Mouse (Mus musculus) kidney, postnatal 14 days (tissue): ENCODE results near the gene Olfr1024.

ENCODE experiments used
- DNase-seq: peaks from one replicate; pipeline ENCODE4 v3.0.0; 2022; ENCODE audit warnings: mixed read lengths

Olfr1024 gene

DNA sequence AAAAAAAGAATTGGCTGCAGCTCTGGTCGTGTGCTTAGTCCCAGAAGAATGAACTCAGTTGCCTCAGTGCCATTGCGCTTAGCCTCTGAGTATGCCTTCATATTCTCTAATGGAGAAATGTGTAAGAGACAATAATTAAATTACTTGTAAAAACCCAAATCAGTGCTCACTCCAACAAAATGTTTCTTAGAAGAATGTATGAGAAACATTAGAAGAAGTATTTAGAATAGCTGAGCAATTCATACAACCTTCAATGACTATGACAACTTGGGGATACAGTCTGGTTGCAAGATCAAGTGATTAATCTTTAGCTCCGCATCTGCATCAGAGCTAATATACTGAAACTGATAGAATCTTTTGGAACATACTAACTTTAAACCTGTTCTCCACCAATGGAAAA lies at the start of gene Olfr1024:
TSS of gene Olfr1024 (minus strand) at position 101 of the 400 bp plus-strand sequence.
- no peak for DNase-seq

DNA sequence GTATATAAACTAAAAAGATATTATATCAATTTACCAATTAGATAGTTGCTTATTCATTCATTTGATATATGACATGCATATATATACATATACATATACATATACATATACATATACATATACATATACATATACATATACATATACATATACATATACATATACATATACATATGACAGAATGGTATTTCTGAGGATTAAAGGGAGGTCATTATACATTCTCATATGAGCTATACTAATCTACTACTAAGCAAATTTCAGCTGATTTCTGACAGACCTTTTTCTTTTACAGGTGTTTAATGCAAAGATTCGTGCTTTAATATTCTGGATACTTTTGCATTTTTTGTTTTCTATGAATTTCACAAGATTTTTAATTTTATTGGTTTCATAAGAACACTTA lies 45.3 kb upstream of the Olfr1024 start, which contains the start of gene Olfr1028:
TSS of gene Olfr1028 (plus strand) at position 301 of the 400 bp plus-strand sequence.
- no peak for DNase-seq

DNA sequence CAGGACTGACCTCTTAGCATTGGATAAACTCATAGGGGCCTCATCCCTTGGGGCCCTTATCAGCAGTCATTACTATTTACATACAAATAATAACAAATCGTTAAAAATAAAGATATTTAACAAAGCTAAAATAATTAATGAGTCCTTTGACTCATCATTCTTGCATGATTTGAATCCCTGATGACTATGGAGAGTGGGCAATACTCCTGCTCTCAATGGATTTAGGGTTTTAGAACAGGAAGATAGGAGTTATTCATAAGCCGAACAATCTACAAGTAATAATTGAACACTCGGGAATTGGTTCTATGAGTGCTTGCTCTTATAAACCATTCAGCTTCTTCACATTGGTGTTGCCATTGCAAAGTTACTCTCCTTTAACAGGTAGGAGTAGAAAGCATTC lies 16.4 kb upstream of the Olfr1024 start, which contains the start of gene Olfr1026:
TSS of gene Olfr1026 (plus strand) at position 301 of the 400 bp plus-strand sequence.
- no peak for DNase-seq

DNA sequence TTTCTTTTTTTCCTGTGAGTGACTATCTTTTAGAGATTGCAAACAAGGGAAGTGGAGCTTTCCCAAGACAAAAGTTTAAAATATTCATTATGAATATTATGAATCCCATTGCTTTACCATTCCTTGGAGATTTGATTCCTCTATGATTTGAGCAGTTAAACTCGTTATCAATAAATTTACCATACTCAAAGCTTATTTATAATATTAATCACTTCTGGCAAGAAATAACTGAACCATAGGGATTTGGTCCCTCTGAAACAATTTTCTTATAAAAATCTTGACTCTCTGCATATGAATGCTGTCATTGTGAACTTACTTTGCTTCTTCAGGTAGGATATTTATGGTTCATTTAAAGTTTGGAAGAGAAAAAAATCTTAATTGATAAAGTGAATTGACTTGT lies 10.0 kb upstream of the Olfr1024 start, which contains the start of gene Olfr1025-ps1:
TSS of gene Olfr1025-ps1 (plus strand) at position 301 of the 400 bp plus-strand sequence.
- DNase-seq: no peak

DNA sequence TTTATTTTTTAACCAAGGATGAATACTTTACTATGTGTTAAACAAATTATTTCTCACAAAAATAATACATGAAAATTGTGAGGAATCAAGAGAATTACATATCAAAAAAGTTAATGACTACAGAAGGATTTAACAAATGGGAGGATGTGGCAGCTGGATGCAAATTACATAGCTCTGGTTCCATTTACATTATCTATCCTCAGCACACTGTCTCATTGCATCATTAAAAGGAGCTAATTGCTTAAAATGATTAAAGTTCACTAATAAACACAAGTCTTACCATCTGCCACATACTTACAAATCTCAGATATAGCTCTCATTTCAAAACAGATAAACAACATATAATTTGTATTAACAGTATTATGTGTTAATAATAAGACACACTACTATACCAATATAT lies 8.3 kb upstream of the Olfr1024 start:
- DNase-seq: no peak

DNA sequence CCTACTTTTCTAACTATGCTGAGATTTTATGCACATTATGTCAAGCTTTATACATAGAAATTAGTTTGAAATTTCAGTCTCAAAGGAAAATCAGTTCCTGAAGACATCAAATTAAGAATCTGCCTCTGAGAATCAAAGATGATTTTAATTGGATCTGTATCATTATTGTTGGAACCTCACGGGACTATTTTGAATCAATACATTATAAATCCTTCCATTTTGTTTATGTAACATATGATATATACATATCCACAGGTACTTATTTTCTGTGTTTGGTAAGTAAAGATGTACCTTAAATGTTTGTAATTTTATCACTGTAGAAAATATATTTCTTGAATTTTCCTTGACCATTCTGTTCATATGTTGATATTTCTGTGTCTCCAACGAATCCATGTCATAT lies 19.5 kb downstream of the Olfr1024 start, which contains the start of gene Olfr1023:
TSS of gene Olfr1023 (plus strand) at position 301 of the 400 bp plus-strand sequence.
- no peak for DNase-seq

DNA sequence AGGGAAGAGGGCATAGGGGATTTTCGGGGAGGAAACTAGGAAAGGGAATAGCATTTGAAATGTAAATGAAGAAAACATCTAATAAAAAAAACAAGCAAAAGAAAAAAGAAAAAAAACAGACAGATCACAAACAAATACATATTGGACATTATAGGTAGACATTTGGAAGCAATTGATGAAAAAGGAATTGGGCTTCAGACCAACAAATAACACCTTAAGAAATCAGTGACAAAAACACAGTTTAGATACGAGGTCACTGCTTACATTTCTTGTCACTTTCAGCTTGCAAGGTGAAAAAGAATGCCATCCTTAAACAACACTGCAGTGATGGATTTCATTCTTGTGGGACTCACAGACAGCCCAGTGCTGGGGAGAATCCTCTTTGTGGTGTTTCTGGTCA lies 36.6 kb downstream of the Olfr1024 start, which contains the start of gene Olfr1022:
TSS of gene Olfr1022 (plus strand) at position 301 of the 400 bp plus-strand sequence.
- DNase-seq: no peak
